Mouse (Mus musculus): ENCODE data around the gene Rab5a.
A peak's percentile ranks its signal among the peaks of the same experiment; 100 is the strongest.

DNA sequence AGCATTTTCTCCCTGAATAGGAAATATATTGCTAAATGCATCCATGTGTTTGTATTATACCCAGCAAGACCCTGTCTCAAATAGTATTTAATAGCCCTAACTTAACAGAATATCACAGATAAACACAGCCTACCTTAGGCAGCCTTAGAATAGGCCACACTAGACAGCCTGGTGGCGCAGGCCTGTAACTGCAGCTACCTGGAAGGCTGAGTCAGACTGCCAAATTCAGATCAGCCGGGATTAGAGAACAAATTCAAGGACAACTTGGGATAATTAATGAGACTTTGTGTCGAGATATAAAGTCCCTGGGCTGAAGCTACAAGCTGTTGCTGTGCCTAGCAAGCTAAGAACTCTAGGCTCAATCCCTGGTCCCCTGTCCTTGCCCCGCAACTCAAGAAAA, 75.1 kb downstream of the Rab5a start:
- TF ChIP-seq CTCF (IDR thresholded peaks at IDR 0.05; ENCODE audit: low read depth) (peak; percentile 54), EP300 (optimal IDR thresholded peaks at IDR 0.05) (no peak)
